Mouse (Mus musculus): Measurements from ENCODE around the gene A030005K14Rik. TPM values are rescaled to one million over a fixed set of nuclear protein-coding genes. Genes with fewer than 3 reads are reported as not detected.

A030005K14Rik gene
- not detected in 2 replicates for polyA plus RNA-seq (2015; fragmentation: Nextera tagmentation; extraction: Ambion mirVana)

- ATAC-seq (ENCODE audit: low read depth): no peak
- H3K36me3 ChIP-seq: no peaks in the 10 kb centered on the region
- no peak within 1 kb of the TSS for H3K9ac ChIP-seq
- H3K4me1 ChIP-seq (replicated peaks): no peaks in the 10 kb centered on the region
- H3K4me3 ChIP-seq (replicated peaks): no peak within 1 kb of the TSS
- no peak for DNase-seq
- no peak within 1 kb of the TSS for H3K4me2 ChIP-seq
- no peak within 1 kb of the TSS for H3K27ac ChIP-seq
- no peaks in the 10 kb centered on the region for H3K27me3 ChIP-seq
- WGBS (ENCODE audit: insufficient replicate concordance): 72% methylated on average over 9 of the region's 9 CpGs
- H3K9me3 ChIP-seq (replicated peaks): no peaks in the 10 kb centered on the region
Observed at GRCm38 (mm10) chr1:83059278-83059677, at the start of gene A030005K14Rik. Gene A030005K14Rik, minus strand, starts transcription at chr1:83059378.

DNA sequence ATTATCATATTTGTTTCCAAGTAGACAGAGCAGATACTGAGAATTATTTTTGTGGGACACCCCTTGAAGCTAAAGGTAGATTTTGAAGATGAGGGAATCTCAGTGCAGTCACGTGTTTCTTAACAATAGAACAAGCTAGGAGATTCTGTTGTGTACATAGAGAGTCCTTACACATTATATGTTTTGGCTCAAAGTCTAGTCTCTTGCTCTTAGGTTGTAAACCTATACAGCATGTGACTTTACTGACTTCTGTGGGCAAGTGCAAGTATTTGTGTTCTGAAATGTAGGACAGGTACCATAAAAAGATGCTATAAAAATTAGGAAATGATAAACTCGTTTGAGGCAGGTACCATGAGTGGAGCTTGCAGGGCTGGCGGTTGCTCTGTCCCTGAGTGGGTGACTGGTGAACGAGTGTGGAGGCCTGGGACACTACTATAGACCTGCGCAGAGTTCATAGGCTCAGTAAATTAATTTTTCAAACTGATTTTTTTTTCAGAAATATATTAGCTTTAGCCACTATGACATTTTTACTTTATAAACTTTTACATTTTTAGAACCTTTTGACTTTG is 48.3 kb upstream of the A030005K14Rik start:
- no peaks in the 10 kb centered on the region for H3K9me3 ChIP-seq (replicated peaks)
- no peak overlapping the region for H3K9ac ChIP-seq
- H3K27ac ChIP-seq: no peak overlapping the region
- no peaks in the 10 kb centered on the region for H3K27me3 ChIP-seq
- DNase-seq (no peak), ATAC-seq (ENCODE audit: low read depth) (no peak)
- no peaks in the 10 kb centered on the region for H3K36me3 ChIP-seq
- H3K4me1 ChIP-seq (replicated peaks): no peaks in the 10 kb centered on the region
- H3K4me3 ChIP-seq (replicated peaks): no peak overlapping the region
- H3K4me2 ChIP-seq: no peak overlapping the region
- WGBS (ENCODE audit: insufficient replicate concordance): 55% methylated on average over 5 of the region's 5 CpGs

GRCm38 (mm10) chr1:83105464-83105863 is 46.3 kb upstream of the A030005K14Rik start:
- H3K27ac ChIP-seq: no peak overlapping the region
- H3K9ac ChIP-seq: no peak overlapping the region
- H3K4me3 ChIP-seq (replicated peaks): no peak overlapping the region
- WGBS (ENCODE audit: insufficient replicate concordance): 20% methylated on average over 1 of the region's 1 CpGs
- no peaks in the 10 kb centered on the region for H3K27me3 ChIP-seq
- DNase-seq (no peak), ATAC-seq (ENCODE audit: low read depth) (no peak)
- H3K4me1 ChIP-seq (replicated peaks): no peaks in the 10 kb centered on the region
- no peaks in the 10 kb centered on the region for H3K9me3 ChIP-seq (replicated peaks)
- H3K36me3 ChIP-seq: no peaks in the 10 kb centered on the region
- H3K4me2 ChIP-seq: no peak overlapping the region

DNA sequence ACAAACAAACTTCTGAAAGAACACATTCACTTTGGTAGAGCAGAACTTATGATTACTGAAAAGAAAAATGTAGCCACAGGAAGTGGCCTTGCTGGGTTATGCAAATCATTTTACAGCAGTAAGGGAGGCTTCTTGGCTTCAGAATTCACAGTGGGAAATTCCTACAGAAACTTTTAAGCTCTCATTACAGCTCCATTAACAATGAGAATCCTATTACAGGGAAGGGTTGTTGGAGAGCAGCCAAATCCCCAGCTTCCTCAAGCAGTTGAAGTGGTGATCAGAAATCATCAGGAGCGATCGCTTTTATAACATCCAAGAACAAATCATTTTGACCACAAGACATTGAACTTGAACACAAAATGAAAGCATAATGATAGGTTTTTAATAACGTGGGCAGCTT is 42.7 kb upstream of the A030005K14Rik start:
- DNase-seq (no peak), ATAC-seq (ENCODE audit: low read depth) (no peak)
- H3K27me3 ChIP-seq: no peaks in the 10 kb centered on the region
- H3K9ac ChIP-seq: no peak overlapping the region
- no peaks in the 10 kb centered on the region for H3K36me3 ChIP-seq
- H3K27ac ChIP-seq: no peak overlapping the region
- H3K4me2 ChIP-seq: no peak overlapping the region
- 57% methylated on average over 3 of the region's 3 CpGs for WGBS (ENCODE audit: insufficient replicate concordance)
- no peak overlapping the region for H3K4me3 ChIP-seq (replicated peaks)
- H3K4me1 ChIP-seq (replicated peaks): no peaks in the 10 kb centered on the region
- no peaks in the 10 kb centered on the region for H3K9me3 ChIP-seq (replicated peaks)

DNA sequence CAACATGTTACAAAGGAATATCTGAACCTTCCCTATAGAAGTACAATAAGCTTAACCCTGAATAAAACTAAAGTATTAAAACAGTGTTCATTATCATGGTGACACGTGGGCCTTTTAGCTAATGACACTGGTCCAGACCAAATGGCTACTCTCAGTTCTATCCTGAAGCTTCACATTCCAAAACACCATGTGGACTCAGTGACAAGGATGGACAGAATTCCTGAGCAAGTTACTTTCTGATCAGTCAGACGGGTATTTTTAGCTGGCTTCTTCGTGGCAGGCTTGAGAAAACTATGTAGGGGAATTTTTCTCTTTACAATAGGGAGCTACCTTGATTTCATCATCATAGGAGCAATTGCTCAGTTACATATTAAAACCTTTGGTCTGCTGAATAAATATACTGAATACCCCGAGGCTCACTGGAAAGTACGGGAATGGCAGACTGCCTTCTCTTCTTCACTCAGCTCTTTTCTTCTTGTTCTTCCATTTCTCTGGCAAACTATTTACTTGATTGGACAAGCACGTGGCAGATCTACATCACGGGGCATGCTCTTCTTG is 40.5 kb upstream of the A030005K14Rik start:
- H3K27me3 ChIP-seq: no peaks in the 10 kb centered on the region
- no peak overlapping the region for H3K4me2 ChIP-seq
- H3K36me3 ChIP-seq: no peaks in the 10 kb centered on the region
- no peaks in the 10 kb centered on the region for H3K9me3 ChIP-seq (replicated peaks)
- ATAC-seq (ENCODE audit: low read depth) (no peak), DNase-seq (no peak)
- H3K9ac ChIP-seq: no peak overlapping the region
- 55% methylated on average over 7 of the region's 7 CpGs for WGBS (ENCODE audit: insufficient replicate concordance)
- no peak overlapping the region for H3K27ac ChIP-seq
- no peaks in the 10 kb centered on the region for H3K4me1 ChIP-seq (replicated peaks)
- no peak overlapping the region for H3K4me3 ChIP-seq (replicated peaks)

GRCm38 (mm10) chr1:83099160-83099559 is 40.0 kb upstream of the A030005K14Rik start:
- DNase-seq (no peak), ATAC-seq (ENCODE audit: low read depth) (no peak)
- Histone ChIP-seq H3K9ac (no peak overlapping the region), H3K27me3 (no peaks in the 10 kb centered on the region), H3K27ac (no peak overlapping the region), H3K36me3 (no peaks in the 10 kb centered on the region), H3K4me1 (replicated peaks) (no peaks in the 10 kb centered on the region), H3K9me3 (replicated peaks) (no peaks in the 10 kb centered on the region), H3K4me3 (replicated peaks) (no peak overlapping the region), H3K4me2 (no peak overlapping the region)
- 71% methylated on average over 2 of the region's 2 CpGs for WGBS (ENCODE audit: insufficient replicate concordance)

GRCm38 (mm10) chr1:83096935-83097334 is 37.8 kb upstream of the A030005K14Rik start:
- DNase-seq (no peak), ATAC-seq (ENCODE audit: low read depth) (no peak)
- Histone ChIP-seq H3K4me2 (no peak overlapping the region), H3K9ac (no peak overlapping the region), H3K4me1 (replicated peaks) (no peaks in the 10 kb centered on the region), H3K27ac (no peak overlapping the region), H3K36me3 (no peaks in the 10 kb centered on the region), H3K4me3 (replicated peaks) (no peak overlapping the region), H3K9me3 (replicated peaks) (no peaks in the 10 kb centered on the region), H3K27me3 (no peaks in the 10 kb centered on the region)
- 62% methylated on average over 4 of the region's 4 CpGs for WGBS (ENCODE audit: insufficient replicate concordance)

GRCm38 (mm10) chr1:83091268-83091667 is 32.1 kb upstream of the A030005K14Rik start:
- WGBS (ENCODE audit: insufficient replicate concordance): 47% methylated on average over 3 of the region's 3 CpGs
- H3K9ac ChIP-seq: no peak overlapping the region
- H3K27me3 ChIP-seq: no peaks in the 10 kb centered on the region
- H3K4me3 ChIP-seq (replicated peaks): no peak overlapping the region
- DNase-seq: no peak
- no peaks in the 10 kb centered on the region for H3K36me3 ChIP-seq
- H3K4me2 ChIP-seq: no peak overlapping the region
- H3K4me1 ChIP-seq (replicated peaks): no peaks in the 10 kb centered on the region
- H3K27ac ChIP-seq: no peak overlapping the region
- H3K9me3 ChIP-seq (replicated peaks): no peaks in the 10 kb centered on the region
- ATAC-seq (ENCODE audit: low read depth): no peak

- DNase-seq (no peak), ATAC-seq (ENCODE audit: low read depth) (no peak)
- H3K27me3 ChIP-seq: no peaks in the 10 kb centered on the region
- H3K36me3 ChIP-seq: no peaks in the 10 kb centered on the region
- H3K9me3 ChIP-seq (replicated peaks): no peaks in the 10 kb centered on the region
- no peak overlapping the region for H3K27ac ChIP-seq
- no peaks in the 10 kb centered on the region for H3K4me1 ChIP-seq (replicated peaks)
- WGBS (ENCODE audit: insufficient replicate concordance): 59% methylated on average over 2 of the region's 2 CpGs
- no peak overlapping the region for H3K9ac ChIP-seq
- no peak overlapping the region for H3K4me3 ChIP-seq (replicated peaks)
- no peak overlapping the region for H3K4me2 ChIP-seq
Observed at GRCm38 (mm10) chr1:83084790-83085189, 25.6 kb upstream of the A030005K14Rik start.

DNA sequence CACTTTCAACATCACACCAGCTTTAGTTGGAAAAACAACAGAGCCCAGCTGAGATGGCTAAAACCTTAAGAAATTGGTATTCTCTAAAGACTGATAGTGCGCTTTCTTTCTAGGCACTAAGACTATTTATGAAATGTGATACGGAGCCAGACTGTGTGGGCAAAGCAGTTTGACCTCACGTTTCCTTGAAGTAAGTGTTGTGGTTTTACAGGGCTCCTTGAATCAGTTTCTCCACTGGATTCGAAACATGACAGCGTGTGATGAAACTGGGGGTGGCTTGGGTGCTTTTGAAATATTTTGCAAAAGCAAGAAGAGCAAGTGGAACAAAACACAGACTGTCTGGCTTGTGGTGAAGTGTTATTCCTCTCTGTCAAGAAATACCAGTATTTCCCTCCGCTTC is 17.8 kb upstream of the A030005K14Rik start:
- Histone ChIP-seq H3K4me2 (no peak overlapping the region), H3K27me3 (no peaks in the 10 kb centered on the region), H3K9ac (no peak overlapping the region), H3K9me3 (replicated peaks) (no peaks in the 10 kb centered on the region), H3K27ac (no peak overlapping the region), H3K4me3 (replicated peaks) (no peak overlapping the region), H3K36me3 (no peaks in the 10 kb centered on the region), H3K4me1 (replicated peaks) (no peaks in the 10 kb centered on the region)
- DNase-seq (no peak), ATAC-seq (ENCODE audit: low read depth) (no peak)
- WGBS (ENCODE audit: insufficient replicate concordance): 40% methylated on average over 6 of the region's 6 CpGs

DNA sequence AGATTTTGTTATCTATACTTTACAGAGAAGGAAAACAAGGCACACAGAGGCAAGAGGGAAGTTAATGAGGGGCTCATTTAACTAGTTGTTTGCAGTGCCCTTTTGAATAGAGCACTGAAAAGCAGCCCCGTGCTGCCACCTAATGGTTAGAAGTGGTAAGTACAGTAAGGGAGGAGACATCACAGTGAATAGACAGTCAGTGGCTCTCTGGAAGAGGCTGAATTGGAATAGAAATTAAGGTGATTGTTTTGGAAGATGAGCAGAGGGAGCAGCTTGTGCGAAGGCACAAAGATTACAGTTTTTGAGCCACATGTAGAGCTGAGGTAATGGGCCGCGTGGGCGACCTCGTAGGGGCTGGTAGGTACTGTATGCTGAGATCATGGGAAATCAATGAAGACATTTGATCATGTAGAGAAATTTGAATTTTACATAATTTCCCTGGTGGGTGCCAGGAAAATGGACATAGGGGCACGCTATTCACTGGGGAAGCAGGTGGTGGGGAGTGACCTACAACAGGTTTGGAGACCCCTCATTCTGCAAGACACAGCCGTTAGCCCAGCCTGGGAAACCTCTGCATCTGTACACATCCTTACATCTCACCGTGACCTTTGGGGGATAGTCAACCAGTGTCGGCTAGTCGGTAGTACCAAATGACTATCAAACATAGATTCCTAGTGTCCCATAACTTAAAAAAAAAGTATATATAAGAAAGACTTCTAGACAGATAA is 17.2 kb upstream of the A030005K14Rik start:
- H3K36me3 ChIP-seq: no peaks in the 10 kb centered on the region
- no peak overlapping the region for H3K4me2 ChIP-seq
- H3K4me1 ChIP-seq (replicated peaks): no peaks in the 10 kb centered on the region
- 46% methylated on average over 11 of the region's 11 CpGs for WGBS (ENCODE audit: insufficient replicate concordance)
- H3K27me3 ChIP-seq: no peaks in the 10 kb centered on the region
- H3K27ac ChIP-seq: no peak overlapping the region
- H3K4me3 ChIP-seq (replicated peaks): no peak overlapping the region
- ATAC-seq (ENCODE audit: low read depth) (no peak), DNase-seq (peak; percentile 8)
- no peak overlapping the region for H3K9ac ChIP-seq
- no peaks in the 10 kb centered on the region for H3K9me3 ChIP-seq (replicated peaks)

Data from liver, embryonic 13.5 days (tissue).